Mouse (Mus musculus) embryonic stem cell, embryonic (primary cell): Measurements from ENCODE around the gene Tceal7.
"Not testable (repeated sequence)": the region's sequence is repeated elsewhere in the genome, so short reads cannot be mapped to it uniquely, and the experiment has no call there.

Experiments used
- CTCF ChIA-PET, 4 experiments: fragments of 300-600 bp in 2 of 4; fragments of 350-600 bp in 2 of 4; sonication (Branson Sonifier 250); formaldehyde crosslinking; loops; one replicate each; lab custom pipeline; 2022; ENCODE audit warnings: inconsistent platforms in 2 of 4; lab: Charles Lee
- POLR2A ChIA-PET, 4 experiments: fragments of 300-600 bp in 2 of 4; fragments of 350-600 bp in 2 of 4; sonication (Branson Sonifier 250); formaldehyde crosslinking; loops; one replicate each; lab custom pipeline; 2022; ENCODE audit warnings: antibody characterized with exemption in 4 of 4, inconsistent platforms in 1 of 4; lab: Charles Lee

Tceal7 gene

GRCm38 (mm10) chrX:136227768-136228167 lies 13.2 kb downstream of the Tceal7 start:
- CTCF ChIA-PET, result no interaction called here
- POLR2A ChIA-PET, result interaction anchor here in 1 of 4 experiments (1.5 kb wide), 1 partner anchor 17 kb away, joined by 4 read pairs; the partner anchor contains the start of gene Tceal9

DNA sequence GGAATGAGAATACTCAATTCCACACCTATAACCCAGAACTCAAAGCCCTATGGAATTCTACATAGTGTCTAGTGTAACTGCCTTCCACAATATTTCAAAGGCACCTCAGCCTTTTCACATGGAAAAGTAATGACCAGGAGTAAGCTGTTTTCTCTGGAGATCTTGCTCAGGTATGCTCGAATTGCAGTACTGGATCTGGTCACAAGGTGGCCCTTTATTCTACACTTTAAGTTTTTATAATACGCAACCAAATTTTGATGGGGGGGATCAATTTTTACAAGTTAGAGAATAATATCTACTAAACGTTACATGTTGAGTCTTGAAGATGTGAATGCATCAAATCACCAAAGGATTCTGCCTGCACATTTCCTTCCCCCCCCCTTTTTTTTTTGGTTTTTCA lies 23.5 kb downstream of the Tceal7 start:
- POLR2A ChIA-PET, result interaction anchor here in 2 of 4 experiments (1.5 to 1.7 kb wide), 2 partner anchors 24 to 33 kb away, joined by 3 to 8 read pairs; partner anchors contain the start of gene Tceal7 (in 1 of the 2)

GRCm38 (mm10) chrX:136243181-136243580 lies 28.6 kb downstream of the Tceal7 start:
- ChIA-PET POLR2A (interaction anchor here in 1 of 4 experiments (1.1 kb wide), 1 partner anchor 71 kb away, joined by 3 read pairs; the partner anchor contains the start of gene Tceal8), CTCF (no interaction called here)

More for the DNA sequence above, 23.5 kb downstream of the Tceal7 start:
- CTCF ChIA-PET, result interaction anchor here in 3 of 4 experiments (0.6 to 1.2 kb wide), 5 partner anchors 16 to 84 kb away, joined by 3 to 6 read pairs (median 3); no protein-coding TSS in a partner anchor

GRCm38 (mm10) chrX:136244574-136245229 lies 30.1 kb downstream of the Tceal7 start, which contains the start of gene Tceal9:
Tceal9 (plus strand) TSS chrX:136245079.
- CTCF ChIA-PET, result no interaction called here

GRCm38 (mm10) chrX:136245521-136246071 lies 31.0 kb downstream of the Tceal7 start:
- POLR2A ChIA-PET, result interaction anchor here in 3 of 4 experiments (0.9 to 2.4 kb wide), 27 partner anchors 8 to 76 kb away, joined by 3 to 41 read pairs (median 5); partner anchors contain the start of genes Tceal8 (in 3 of the 3), Bex1 (in 1 of the 3), Tceal5 (in 1 of the 3) and Tceal7 (in 1 of the 3)

More at GRCm38 (mm10) chrX:136244574-136245229, 30.1 kb downstream of the Tceal7 start, which contains the start of gene Tceal9:
- POLR2A ChIA-PET, result interaction anchor here in 3 of 4 experiments (0.6 to 2.4 kb wide), 37 partner anchors 9 to 496 kb away, joined by 3 to 41 read pairs (median 4); partner anchors contain the start of genes Tceal8 (in 3 of the 3), Tceal5 (in 2 of the 3), Tceal7 (in 2 of the 3) and Bex1 (in 1 of the 3)

GRCm38 (mm10) chrX:136248811-136249210 lies 34.2 kb downstream of the Tceal7 start:
- POLR2A ChIA-PET, result interaction anchor here in 3 of 4 experiments (0.6 to 3.6 kb wide), 8 partner anchors 9 to 55 kb away, joined by 3 to 13 read pairs (median 4); partner anchors contain the start of genes Bex1 (in 1 of the 3) and Tceal7 (in 1 of the 3)
- CTCF ChIA-PET, result no interaction called here

More at GRCm38 (mm10) chrX:136245521-136246071, 31.0 kb downstream of the Tceal7 start:
- CTCF ChIA-PET, result interaction anchor here in 1 of 4 experiments (0.6 kb wide), 1 partner anchor 1632 kb away, joined by 3 read pairs; no protein-coding TSS in a partner anchor

- ChIA-PET POLR2A (interaction anchor here in 3 of 4 experiments (0.6 to 3.6 kb wide), 10 partner anchors 8 to 77 kb away, joined by 3 to 13 read pairs (median 4); partner anchors contain the start of genes Bex1 (in 1 of the 3), Tceal7 (in 1 of the 3) and Tceal8 (in 1 of the 3)), CTCF (interaction anchor here in 1 of 4 experiments (0.9 kb wide), 1 partner anchor 72 kb away, joined by 3 read pairs; no protein-coding TSS in a partner anchor)
Observed at GRCm38 (mm10) chrX:136249671-136250070, 35.1 kb downstream of the Tceal7 start.

DNA sequence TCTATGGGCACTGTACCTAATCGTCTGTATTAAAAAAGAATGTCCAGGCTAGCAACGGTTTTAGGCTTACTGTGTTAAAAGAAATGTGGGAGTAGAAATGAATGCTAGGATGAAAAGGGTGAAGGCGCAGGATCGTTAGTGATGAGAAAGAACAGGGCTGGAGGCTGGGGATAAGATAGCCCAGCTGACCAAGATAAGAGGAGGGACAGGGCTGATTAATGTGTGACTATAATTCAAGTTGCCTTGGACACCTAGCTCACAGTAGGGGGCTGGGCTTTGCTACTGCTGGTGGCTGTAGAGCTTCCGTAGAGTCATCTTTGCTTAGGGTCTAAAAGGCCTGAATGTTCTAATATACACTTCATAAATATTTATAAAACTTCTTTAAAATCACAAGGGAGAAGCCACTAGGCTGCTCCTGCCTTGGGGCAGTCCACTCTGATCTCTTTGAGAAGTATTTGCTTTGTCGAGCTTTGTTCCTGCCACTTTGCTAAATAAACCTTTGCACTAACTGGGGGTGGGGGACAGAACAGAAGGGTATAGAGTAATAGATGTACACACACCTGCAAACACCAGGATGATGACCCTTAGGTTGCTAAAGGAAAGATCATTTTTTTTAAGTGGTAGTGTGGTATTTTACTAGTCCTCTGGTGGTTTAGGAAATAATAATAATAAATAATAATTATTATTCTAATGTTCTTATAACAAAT lies 37.6 kb downstream of the Tceal7 start:
- CTCF ChIA-PET, result no interaction called here
- POLR2A ChIA-PET, result interaction anchor here in 3 of 4 experiments (0.6 to 2.9 kb wide), 5 partner anchors 16 to 185 kb away, joined by 3 to 12 read pairs (median 3); no protein-coding TSS in a partner anchor

DNA sequence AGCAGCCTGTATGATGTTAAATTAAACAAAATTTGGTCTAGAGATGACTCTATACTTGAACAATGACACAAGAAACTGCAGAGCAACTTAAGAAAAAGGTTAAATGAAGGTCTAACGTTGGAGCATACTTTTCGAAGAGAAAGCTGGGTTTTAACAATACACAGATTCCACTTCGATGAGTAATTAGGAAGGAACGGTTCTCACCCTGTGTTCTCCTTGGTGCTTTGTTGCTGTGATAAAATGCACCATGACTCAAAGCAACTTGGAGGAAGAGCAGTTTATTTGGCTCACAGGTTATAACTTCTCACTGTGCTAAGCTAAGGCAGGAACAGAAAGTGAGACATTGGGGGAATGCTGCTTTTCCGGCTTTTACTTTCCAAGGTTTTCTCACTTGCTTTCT lies 53.1 kb downstream of the Tceal7 start:
- ChIA-PET CTCF (no interaction called here), POLR2A (interaction anchor here in 1 of 4 experiments (0.9 to 1.7 kb wide), 5 partner anchors 13 to 96 kb away, joined by 3 to 5 read pairs (median 4); partner anchors contain the start of genes Tceal8 and Tceal9)

GRCm38 (mm10) chrX:136268173-136268572 lies 53.6 kb downstream of the Tceal7 start:
- ChIA-PET CTCF (no interaction called here), POLR2A (interaction anchor here in 2 of 4 experiments (0.9 to 2.1 kb wide), 8 partner anchors 13 to 96 kb away, joined by 3 to 8 read pairs (median 4); partner anchors contain the start of genes Tceal8 (in 2 of the 2) and Tceal9 (in 2 of the 2))

DNA sequence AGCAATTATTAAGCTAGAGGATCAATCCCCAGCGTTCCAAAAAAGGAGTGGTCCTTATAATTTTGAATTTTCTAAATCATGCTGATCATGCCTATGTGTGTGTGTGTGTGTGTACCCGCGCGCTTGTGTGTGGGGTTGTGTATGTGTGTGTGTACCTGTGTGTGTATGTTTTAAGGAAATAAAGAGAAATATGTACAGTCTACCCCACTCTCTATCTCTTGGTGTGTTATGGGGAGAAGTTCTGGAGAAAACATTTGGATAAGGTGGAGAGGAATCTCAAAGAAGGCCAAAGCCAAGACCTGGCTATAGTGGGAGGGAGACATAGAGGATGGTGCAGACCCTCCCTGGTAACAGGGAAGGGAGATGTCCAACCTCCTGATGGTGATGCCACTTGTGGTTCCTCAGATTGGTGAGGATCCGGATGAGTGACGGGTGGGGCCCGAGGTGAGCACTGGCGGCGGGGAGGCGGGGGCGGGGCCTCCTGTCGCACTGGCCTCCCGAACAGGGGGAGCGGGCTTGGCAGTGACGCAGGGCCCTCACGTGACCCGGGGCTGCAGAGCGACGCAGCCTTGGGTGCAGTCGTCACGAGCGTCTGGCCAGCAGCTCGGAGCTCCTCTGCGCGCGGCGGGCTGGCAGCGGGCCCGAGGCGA lies 55.3 kb downstream of the Tceal7 start, which contains the start of gene Bex3:
Gene Bex3 (plus strand): TSS at position 511 of the 650 bp plus-strand sequence.
- CTCF ChIA-PET, result not testable (repeated sequence)

DNA sequence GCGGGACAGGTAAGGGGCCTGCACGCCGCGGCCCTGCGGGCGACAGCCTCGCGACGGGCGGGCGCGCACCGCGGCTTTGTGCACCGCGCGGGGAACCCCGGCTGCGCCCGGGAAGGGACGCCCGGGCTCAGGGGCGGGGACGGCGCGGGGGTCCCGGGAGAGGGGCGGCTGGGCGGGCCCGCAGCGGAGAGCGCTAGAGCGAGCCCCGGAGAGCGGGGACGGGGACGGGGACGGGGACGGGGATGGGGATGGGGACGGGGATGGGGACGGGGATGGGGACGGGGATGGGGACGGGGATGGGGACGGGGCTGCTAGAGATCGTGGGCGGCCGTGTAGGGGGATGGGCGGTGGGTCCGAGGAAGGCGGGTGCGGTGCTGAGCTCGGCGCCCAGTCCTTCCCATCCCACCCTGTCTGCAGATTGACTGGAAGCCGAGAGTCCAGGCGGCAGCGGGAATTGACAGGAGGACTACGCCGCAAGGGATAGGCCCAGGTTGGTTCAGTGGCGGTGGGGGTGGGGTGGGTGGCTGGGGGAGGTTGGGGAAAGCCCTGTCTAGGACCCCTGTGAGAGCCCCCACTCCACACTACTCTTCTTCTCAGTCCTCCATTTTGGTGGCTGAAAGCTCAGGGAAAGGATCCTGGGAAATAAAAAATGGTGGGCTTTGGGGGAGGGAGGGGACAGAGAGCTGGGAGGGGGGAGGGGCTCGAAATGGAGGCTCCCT lies 56.0 kb downstream of the Tceal7 start:
- CTCF ChIA-PET, result interaction anchor here in 1 of 4 experiments (0.6 kb wide), 1 partner anchor 35 kb away, joined by 3 read pairs; no protein-coding TSS in a partner anchor

More for the DNA sequence above, 55.3 kb downstream of the Tceal7 start, which contains the start of gene Bex3:
- POLR2A ChIA-PET, result interaction anchor here in 2 of 4 experiments (0.7 to 2.1 kb wide), 5 partner anchors 23 to 98 kb away, joined by 3 to 8 read pairs (median 4); partner anchors contain the start of genes Tceal9 (in 2 of the 2) and Tceal8 (in 1 of the 2)

GRCm38 (mm10) chrX:136274542-136274941 lies 60.0 kb downstream of the Tceal7 start:
- POLR2A ChIA-PET, result interaction anchor here in 2 of 4 experiments (0.7 to 1.5 kb wide), 5 partner anchors 21 to 549 kb away, joined by 3 to 6 read pairs (median 3); partner anchors contain the start of gene Tmsb15a (in 1 of the 2)

More for the DNA sequence above, 56.0 kb downstream of the Tceal7 start:
- POLR2A ChIA-PET, result interaction anchor here in 3 of 4 experiments (0.5 to 2.7 kb wide), 38 partner anchors 8 to 691 kb away, joined by 3 to 41 read pairs (median 5); partner anchors contain the start of genes Tceal8 (in 3 of the 3), Tceal9 (in 3 of the 3) and Tceal7 (in 2 of the 3)

GRCm38 (mm10) chrX:136275386-136275785 lies 60.8 kb downstream of the Tceal7 start:
- ChIA-PET POLR2A (interaction anchor here in 2 of 4 experiments (0.5 to 1.4 kb wide), 2 partner anchors 26 to 29 kb away, joined by 3 read pairs; no protein-coding TSS in a partner anchor), CTCF (no interaction called here)

More at GRCm38 (mm10) chrX:136274542-136274941, 60.0 kb downstream of the Tceal7 start:
- CTCF ChIA-PET, result no interaction called here
